Mouse (Mus musculus) v-Abl transformed pro-B cells (cell line): ENCODE data around the gene Pusl1.

Experiments used
- in situ Hi-C, 2 experiments: fragments of 400-800 bp; cut with MboI; formaldehyde crosslinking; loops; one replicate each; pipeline ENCODE4 v1.15.1; 2025; ENCODE audit not compliant: unreplicated experiment in 2 of 2

Gene Pusl1

GRCm38 (mm10) chr4:155889316-155889715, 2.3 kb downstream of the Pusl1 start:
- in situ Hi-C loops: no loop called here

- in situ Hi-C loops: no loop called here
These were observed 3.4 kb downstream of the Pusl1 start for GRCm38 (mm10) chr4:155888181-155888580.

- in situ Hi-C loops: no loop called here
These were observed 3.9 kb downstream of the Pusl1 start for GRCm38 (mm10) chr4:155887674-155888073.

- in situ Hi-C loops: no loop called here
These were observed 5.3 kb downstream of the Pusl1 start for GRCm38 (mm10) chr4:155886330-155886729.

GRCm38 (mm10) chr4:155883587-155883986, 8.0 kb downstream of the Pusl1 start:
- in situ Hi-C loops: no loop called here

- in situ Hi-C loops: no loop called here
These were observed 20.2 kb downstream of the Pusl1 start for GRCm38 (mm10) chr4:155871404-155871803.

- in situ Hi-C loops: no loop called here
These were observed 22.1 kb downstream of the Pusl1 start, which contains the start of the genes Cptp and Ints11 for GRCm38 (mm10) chr4:155869317-155870033. Gene Cptp (minus strand): TSS chr4:155869440. Gene Ints11 (plus strand): TSS chr4:155869546.

- in situ Hi-C loops: no loop called here
These were observed 22.8 kb downstream of the Pusl1 start for GRCm38 (mm10) chr4:155868614-155869298.

GRCm38 (mm10) chr4:155863001-155863400, 28.6 kb downstream of the Pusl1 start, which contains the start of gene Tas1r3:
Gene Tas1r3 (minus strand): TSS chr4:155863362.
- in situ Hi-C loops: no loop called here

- in situ Hi-C loops: no loop called here
These were observed 29.8 kb downstream of the Pusl1 start for GRCm38 (mm10) chr4:155861787-155862186.

- in situ Hi-C loops: no loop called here
These were observed 32.3 kb downstream of the Pusl1 start for GRCm38 (mm10) chr4:155859318-155859717.

- in situ Hi-C loops: no loop called here
These were observed 34.7 kb downstream of the Pusl1 start for GRCm38 (mm10) chr4:155856881-155857280.

- in situ Hi-C loops: no loop called here
These were observed 35.5 kb downstream of the Pusl1 start for GRCm38 (mm10) chr4:155856071-155856470.

- in situ Hi-C loops: no loop called here
These were observed 36.6 kb downstream of the Pusl1 start for GRCm38 (mm10) chr4:155854991-155855390.

GRCm38 (mm10) chr4:155853421-155853820, 38.2 kb downstream of the Pusl1 start:
- in situ Hi-C loops: no loop called here

GRCm38 (mm10) chr4:155851951-155852411, 39.6 kb downstream of the Pusl1 start:
- in situ Hi-C loops: no loop called here

- in situ Hi-C loops: no loop called here
These were observed 40.2 kb downstream of the Pusl1 start for GRCm38 (mm10) chr4:155851368-155851767.

- in situ Hi-C loops: no loop called here
These were observed 41.7 kb downstream of the Pusl1 start for GRCm38 (mm10) chr4:155849792-155850451.

- in situ Hi-C loops: no loop called here
These were observed 42.2 kb downstream of the Pusl1 start for GRCm38 (mm10) chr4:155849391-155849790.

GRCm38 (mm10) chr4:155848434-155849095, 43.0 kb downstream of the Pusl1 start:
- in situ Hi-C loops: no loop called here
